Mouse (Mus musculus) urinary bladder, adult 18-20 months (tissue): ENCODE results near the gene Ifih1.

Experiments used
- DNase-seq, 2 experiments: peaks; one replicate each; pipeline ENCODE4 v3.0.0; 2022; ENCODE audit warnings: low spot score in 2 of 2, mixed read lengths in 2 of 2

The Ifih1 gene

GRCm38 (mm10) chr2:62549131-62549530 lies 96.9 kb downstream of the Ifih1 start:
- no peak for DNase-seq

- no peak for DNase-seq
Observed at GRCm38 (mm10) chr2:62548104-62548503, 98.0 kb downstream of the Ifih1 start.
